Mouse (Mus musculus) frontal cortex, postnatal 25 days (tissue): Measurements from ENCODE around the gene Pcnx.
A peak's percentile ranks its signal among the peaks of the same experiment; 100 is the strongest.
"Not testable (repeated sequence)": the region's sequence is repeated elsewhere in the genome, so short reads cannot be mapped to it uniquely, and the experiment has no call there.

Experiments used
- DNase-seq, 2 experiments: peaks; one replicate each; pipeline ENCODE4 v3.0.0; 2022; ENCODE audit warnings: low spot score in 2 of 2

Gene Pcnx

GRCm38 (mm10) chr12:81965416-81965815, 105.6 kb downstream of the Pcnx start:
- DNase-seq, result no peak

- peak in 1 of 2 experiments; percentile 28 for DNase-seq
These were observed 111.4 kb downstream of the Pcnx start for GRCm38 (mm10) chr12:81971042-81971883.

GRCm38 (mm10) chr12:81971884-81972362, 112.1 kb downstream of the Pcnx start:
- DNase-seq, result no peak

GRCm38 (mm10) chr12:81974806-81975205, 115.0 kb downstream of the Pcnx start:
- DNase-seq, result no peak

- DNase-seq, result no peak
These were observed 117.5 kb downstream of the Pcnx start for GRCm38 (mm10) chr12:81977346-81977745.

- no peak for DNase-seq
These were observed 119.5 kb downstream of the Pcnx start for GRCm38 (mm10) chr12:81979312-81979711.

- DNase-seq, result no peak
These were observed 132.3 kb downstream of the Pcnx start for GRCm38 (mm10) chr12:81992106-81992505.

- DNase-seq, result no peak
These were observed 133.2 kb downstream of the Pcnx start for GRCm38 (mm10) chr12:81992996-81993395.

DNA sequence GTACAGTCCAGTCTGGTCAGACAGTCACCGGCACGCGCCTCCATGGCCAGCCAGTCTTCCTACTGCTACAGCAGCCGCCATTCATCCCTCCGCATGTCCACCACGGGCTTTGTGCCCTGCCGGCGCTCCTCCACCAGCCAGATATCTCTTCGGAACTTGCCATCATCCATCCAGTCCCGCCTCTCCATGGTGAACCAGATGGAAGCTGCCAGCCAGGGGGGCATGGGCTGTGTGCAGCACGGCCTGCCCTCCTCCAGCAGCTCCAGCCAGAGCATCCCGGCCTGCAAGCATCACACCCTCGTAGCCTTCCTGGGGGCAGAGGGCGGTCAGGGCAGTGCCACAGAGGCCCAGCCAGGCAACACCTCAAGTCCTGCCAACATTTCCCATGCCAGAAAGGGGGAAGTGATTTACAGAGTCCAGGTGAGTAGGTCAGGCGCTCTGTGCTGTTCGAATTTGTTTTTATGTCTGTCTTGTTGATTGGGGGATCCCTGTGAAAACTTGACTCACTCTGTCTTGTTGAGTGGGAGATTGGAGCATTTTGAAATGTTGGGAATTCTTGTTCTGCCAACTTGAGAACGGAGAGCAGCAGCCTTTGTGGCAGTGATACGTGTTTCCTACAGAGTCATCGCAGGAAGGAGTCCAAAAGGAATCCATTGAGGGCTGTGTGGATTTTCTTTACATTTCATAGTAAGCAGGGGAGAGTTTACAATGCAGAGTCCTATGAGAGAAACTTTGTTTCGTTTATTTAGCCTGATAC, 135.3 kb downstream of the Pcnx start:
- no peak for DNase-seq

DNA sequence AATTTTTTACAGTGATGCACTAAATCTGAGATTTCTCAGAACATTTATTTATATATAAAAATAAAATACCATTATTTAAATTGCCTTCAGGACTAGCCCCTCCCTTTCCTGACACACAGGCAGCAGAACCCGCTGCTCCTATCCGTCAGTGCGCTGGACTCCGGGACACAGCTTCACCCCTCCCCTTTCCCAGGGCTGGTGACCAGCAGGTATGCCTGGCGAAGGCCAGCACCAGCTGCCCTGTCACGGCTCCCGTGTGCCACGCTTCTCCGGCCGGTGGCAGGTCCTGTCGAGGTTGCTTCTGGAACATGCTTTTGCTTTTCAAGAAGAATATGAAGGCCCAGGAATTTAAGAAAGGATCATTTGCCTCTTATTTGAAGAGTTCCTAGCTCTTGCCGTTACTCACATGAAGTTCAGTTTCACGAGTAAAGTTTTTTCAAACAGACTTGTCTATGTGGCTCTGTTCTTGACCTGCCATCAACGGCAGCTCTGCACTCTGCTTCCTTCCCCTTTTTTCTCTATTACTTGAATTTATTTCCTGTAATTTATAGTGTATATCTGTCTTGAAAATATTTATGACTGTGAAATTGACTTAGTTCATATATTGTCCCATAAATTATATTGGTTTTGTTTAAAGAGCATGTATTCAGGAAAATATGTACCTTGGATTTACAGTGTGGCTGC, 137.0 kb downstream of the Pcnx start:
- DNase-seq, result no peak

DNA sequence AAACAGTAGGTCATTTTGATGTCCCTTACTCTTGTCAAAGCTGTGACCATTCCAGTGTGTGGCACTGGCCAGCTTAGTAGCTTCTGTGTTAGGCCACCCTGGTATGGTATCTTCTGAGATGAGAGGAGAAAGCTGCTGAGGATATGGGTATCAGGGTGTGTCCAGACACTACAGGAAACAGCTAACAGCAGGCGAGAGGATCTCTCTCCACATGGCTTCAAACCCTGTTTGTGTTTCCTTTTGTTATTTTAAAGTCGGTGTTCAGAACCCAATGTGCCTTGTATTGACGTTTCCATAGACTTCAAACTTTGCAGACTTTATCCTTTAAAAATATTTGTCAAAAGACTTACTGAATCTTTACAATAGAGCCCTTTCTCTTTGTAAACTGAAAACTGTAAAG, 137.7 kb downstream of the Pcnx start:
- DNase-seq, result no peak

GRCm38 (mm10) chr12:82002697-82003096, 142.9 kb downstream of the Pcnx start:
- not testable (repeated sequence) for DNase-seq

DNA sequence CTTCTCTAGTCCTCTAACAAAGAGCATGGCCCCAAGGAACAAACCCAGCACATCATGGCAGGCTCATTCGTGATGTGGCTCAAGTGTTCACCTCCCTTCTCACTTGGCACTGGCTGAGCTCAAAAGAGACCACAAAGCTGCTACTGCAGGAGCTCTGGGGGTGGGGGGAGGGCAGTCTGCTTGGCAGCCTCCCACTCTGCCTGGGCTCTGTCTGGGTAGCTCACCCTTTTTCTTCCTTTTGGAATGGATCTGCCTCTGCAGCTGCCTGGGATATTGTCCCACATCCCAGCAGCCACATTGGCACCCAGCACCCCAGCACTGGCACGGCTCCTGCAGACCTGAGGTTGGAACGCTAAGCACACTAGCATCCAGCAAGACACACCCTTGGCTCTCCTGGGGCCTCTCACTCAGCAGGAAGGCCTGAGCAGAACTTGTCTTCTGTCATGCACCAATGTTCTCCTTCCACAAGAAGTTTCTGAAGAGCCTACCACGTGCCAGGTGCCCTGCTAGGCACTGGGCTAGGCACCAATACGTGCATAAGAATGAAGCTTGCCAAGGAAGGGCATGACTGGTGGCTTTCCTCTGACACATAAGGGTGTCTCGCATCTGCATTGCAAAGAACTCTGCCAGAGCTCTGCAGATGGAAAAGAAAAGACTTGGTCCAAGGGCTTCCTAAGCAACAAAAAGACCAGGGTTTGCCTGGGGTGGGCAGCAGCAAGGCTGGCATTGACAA, 166.2 kb downstream of the Pcnx start:
- not testable (repeated sequence) for DNase-seq

DNA sequence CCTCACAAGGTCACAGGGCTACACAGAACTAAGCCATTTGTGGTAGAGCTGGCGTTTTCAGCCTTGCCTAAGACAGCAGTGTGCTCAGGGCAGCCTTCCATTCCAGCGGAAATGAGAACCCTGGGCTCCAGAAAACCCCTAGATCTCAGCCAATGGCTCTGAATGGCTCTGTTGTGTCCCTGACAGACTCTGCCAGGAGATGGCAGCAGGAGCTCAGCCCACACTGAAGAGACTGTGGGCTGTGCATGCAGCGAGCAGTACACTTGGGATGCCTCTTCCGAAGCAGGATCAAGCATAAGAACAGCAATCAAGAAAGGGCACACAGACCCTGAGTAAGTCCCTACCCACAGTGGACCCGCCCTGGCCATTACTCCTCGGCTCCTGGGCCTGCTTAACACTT, 173.7 kb downstream of the Pcnx start:
- not testable (repeated sequence) for DNase-seq

GRCm38 (mm10) chr12:82033973-82034372, 174.2 kb downstream of the Pcnx start:
- not testable (repeated sequence) for DNase-seq

- DNase-seq, result not testable (repeated sequence)
These were observed 184.3 kb downstream of the Pcnx start for GRCm38 (mm10) chr12:82044078-82044477.
